Mouse (Mus musculus) embryonic facial prominence, embryonic 14.5 days (tissue): ENCODE results near the gene Olfr1046. TPM values are rescaled to one million over a fixed set of nuclear protein-coding genes. Genes with fewer than 3 reads are reported as not detected.
"Not testable (repeated sequence)": the region's sequence is repeated elsewhere in the genome, so short reads cannot be mapped to it uniquely, and the experiment has no call there.

Source experiments
- ATAC-seq: fragments of 200-750 bp; cut with Nextera tagmentation; 2 replicates; pipeline ENCODE4 v1.8.0; 2017; ENCODE audit warnings: low read depth, moderate number of reproducible peaks, moderate TSS enrichment
- DNase-seq: peaks from one replicate; pipeline ENCODE4 v3.0.0-alpha.2; 2015; ENCODE audit warnings: low spot score
- H3K27ac ChIP-seq: fragments of 300-500 bp; sonication (generic); replicated peaks from 2 replicates; pipeline ENCODE4 v1.5.1; 2014; ENCODE audit warnings: low read depth, mild to moderate bottlenecking, low read length, moderate library complexity
- H3K27me3 ChIP-seq: fragments of 300-500 bp; sonication (generic); replicated peaks from 2 replicates; pipeline ENCODE4 v1.6.1; 2014; ENCODE audit warnings: low read length; ENCODE audit not compliant: control insufficient read depth, insufficient read depth
- H3K36me3 ChIP-seq: fragments of 300-500 bp; sonication (generic); 2 replicates; pipeline ENCODE4 v1.6.1; 2014; ENCODE audit warnings: low read length, mixed read lengths; ENCODE audit not compliant: control insufficient read depth, insufficient read depth
- H3K4me1 ChIP-seq: fragments of 300-500 bp; sonication (generic); 2 replicates; pipeline ENCODE4 v1.6.1; 2014; ENCODE audit warnings: antibody characterized with exemption, low read length; ENCODE audit not compliant: control insufficient read depth, insufficient read depth
- H3K4me2 ChIP-seq: fragments of 300-500 bp; sonication (generic); 2 replicates; pipeline ENCODE4 v1.6.1; 2014; ENCODE audit warnings: low read depth, mild to moderate bottlenecking, low read length, moderate library complexity, mixed read lengths
- H3K4me3 ChIP-seq: fragments of 300-500 bp; sonication (generic); 2 replicates; pipeline ENCODE4 v1.5.1; 2014; ENCODE audit warnings: low read depth, mild to moderate bottlenecking, low read length
- H3K9ac ChIP-seq: fragments of 300-500 bp; sonication (generic); 2 replicates; pipeline ENCODE4 v1.6.1; 2014; ENCODE audit warnings: low read depth, mild to moderate bottlenecking, low read length, moderate library complexity, mixed read lengths
- H3K9me3 ChIP-seq: fragments of 300-500 bp; sonication (generic); 2 replicates; pipeline ENCODE4 v1.6.1; 2016; ENCODE audit warnings: low read length; ENCODE audit not compliant: control insufficient read depth
- WGBS: fragments of 180-500 bp; shearing (Covaris S2); extraction: QIAGEN DNeasy Blood & Tissue Kit; methylation state at CpG from one replicate; pipeline ENCODE4 v1.1.7; 2014; 5-methylcytosine and 5-hydroxymethylcytosine counted together
- polyA plus RNA-seq: library from polyadenylated mRNA; unstranded; fragments of >200 nt; fragmentation: Nextera tagmentation; extraction: Ambion mirVana; gene quantifications from 2 replicates; pipeline ENCODE4 v1.2.1, GENCODE M21; 2014

Gene Olfr1046
- not detected in 2 replicates for polyA plus RNA-seq

- Histone ChIP-seq H3K27me3 (no peaks in the 10 kb centered on the region), H3K9ac (no peak within 1 kb of the TSS), H3K27ac (no peak within 1 kb of the TSS), H3K9me3 (no peaks in the 10 kb centered on the region), H3K4me1 (no peaks in the 10 kb centered on the region), H3K4me3 (no peak within 1 kb of the TSS), H3K4me2 (no peak within 1 kb of the TSS), H3K36me3 (no peaks in the 10 kb centered on the region)
- no peak for DNase-seq
- no peak for ATAC-seq
- WGBS: 63% methylated on average over 2 of the region's 2 CpGs
These were observed at the start of gene Olfr1046 for GRCm38 (mm10) chr2:86219214-86219613. TSS of gene Olfr1046 (minus strand) at chr2:86219314.

DNA sequence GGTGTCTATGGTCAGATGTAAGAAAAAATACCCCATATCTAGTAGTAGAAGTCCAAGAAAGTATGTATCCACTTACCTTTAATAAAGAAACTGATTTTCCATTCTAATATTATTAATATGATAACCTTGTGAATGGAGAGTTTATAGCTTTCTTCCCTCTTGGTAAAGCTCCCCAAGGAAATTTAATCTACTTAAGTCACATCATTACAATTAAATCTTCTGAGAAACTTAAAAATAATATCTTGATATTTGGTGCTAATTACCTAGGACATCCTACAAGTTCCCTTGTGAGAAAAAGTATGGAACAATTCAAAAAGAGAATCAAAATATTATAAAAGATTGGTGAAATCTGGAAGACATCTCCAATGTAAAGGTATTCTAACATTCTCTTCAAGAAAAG is 39.1 kb upstream of the Olfr1046 start, which contains the start of gene Olfr1049:
Olfr1049 (minus strand) TSS at position 101 of the 400 bp plus-strand sequence.
- H3K27ac ChIP-seq, H3K4me2 ChIP-seq, ATAC-seq, H3K27me3 ChIP-seq, H3K4me3 ChIP-seq, H3K36me3 ChIP-seq, H3K4me1 ChIP-seq, DNase-seq, H3K9me3 ChIP-seq, H3K9ac ChIP-seq: not testable (repeated sequence)

GRCm38 (mm10) chr2:86240189-86240588 is 21.1 kb upstream of the Olfr1046 start, which contains the start of gene Olfr1048:
TSS of gene Olfr1048 (minus strand) at chr2:86240289.
- H3K4me1 ChIP-seq: no peaks in the 10 kb centered on the region
- H3K27me3 ChIP-seq: no peaks in the 10 kb centered on the region
- ATAC-seq (no peak), DNase-seq (no peak)
- H3K36me3 ChIP-seq: no peaks in the 10 kb centered on the region
- H3K27ac ChIP-seq: no peak within 1 kb of the TSS
- H3K4me3 ChIP-seq: no peak within 1 kb of the TSS
- no peak within 1 kb of the TSS for H3K9ac ChIP-seq
- H3K4me2 ChIP-seq: no peak within 1 kb of the TSS
- H3K9me3 ChIP-seq: no peaks in the 10 kb centered on the region

- Histone ChIP-seq H3K4me3 (no peak within 1 kb of the TSS), H3K4me2 (no peak within 1 kb of the TSS), H3K4me1 (no peaks in the 10 kb centered on the region), H3K9me3 (no peaks in the 10 kb centered on the region), H3K27ac (no peak within 1 kb of the TSS), H3K27me3 (no peaks in the 10 kb centered on the region), H3K36me3 (no peaks in the 10 kb centered on the region), H3K9ac (no peak within 1 kb of the TSS)
- WGBS: 94% methylated on average over 1 of the region's 1 CpGs
- DNase-seq: no peak
- no peak for ATAC-seq
These were observed 12.2 kb upstream of the Olfr1046 start, which contains the start of gene Olfr1047 for GRCm38 (mm10) chr2:86231301-86231700. TSS of gene Olfr1047 (minus strand) at chr2:86231401.

DNA sequence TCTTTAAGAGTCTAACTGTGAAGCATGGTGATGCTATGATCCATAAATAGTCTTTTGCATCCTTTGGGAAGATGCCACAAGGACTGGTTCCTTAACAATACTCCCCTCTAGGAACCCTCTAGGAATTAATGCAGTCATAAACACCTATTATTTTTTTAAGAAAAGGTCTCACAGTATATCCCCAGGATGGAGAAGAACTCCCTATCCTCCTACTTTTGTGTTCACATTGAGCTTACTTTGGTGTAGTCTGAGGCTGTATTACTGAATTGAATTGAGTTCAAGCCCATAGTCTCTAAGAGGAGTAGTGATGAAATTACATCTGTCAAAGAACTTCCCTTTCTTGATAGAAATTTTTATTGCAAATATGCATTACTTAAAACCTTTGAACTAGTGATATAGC is 16.2 kb downstream of the Olfr1046 start, which contains the start of gene Olfr1045:
Olfr1045 (minus strand) TSS at position 101 of the 400 bp plus-strand sequence.
- DNase-seq: no peak
- ATAC-seq: no peak
- no peaks in the 10 kb centered on the region for H3K9me3 ChIP-seq
- H3K27me3 ChIP-seq: no peaks in the 10 kb centered on the region
- H3K4me3 ChIP-seq: no peak within 1 kb of the TSS
- no peak within 1 kb of the TSS for H3K9ac ChIP-seq
- no peaks in the 10 kb centered on the region for H3K4me1 ChIP-seq
- H3K27ac ChIP-seq: no peak within 1 kb of the TSS
- H3K4me2 ChIP-seq: no peak within 1 kb of the TSS
- no peaks in the 10 kb centered on the region for H3K36me3 ChIP-seq

DNA sequence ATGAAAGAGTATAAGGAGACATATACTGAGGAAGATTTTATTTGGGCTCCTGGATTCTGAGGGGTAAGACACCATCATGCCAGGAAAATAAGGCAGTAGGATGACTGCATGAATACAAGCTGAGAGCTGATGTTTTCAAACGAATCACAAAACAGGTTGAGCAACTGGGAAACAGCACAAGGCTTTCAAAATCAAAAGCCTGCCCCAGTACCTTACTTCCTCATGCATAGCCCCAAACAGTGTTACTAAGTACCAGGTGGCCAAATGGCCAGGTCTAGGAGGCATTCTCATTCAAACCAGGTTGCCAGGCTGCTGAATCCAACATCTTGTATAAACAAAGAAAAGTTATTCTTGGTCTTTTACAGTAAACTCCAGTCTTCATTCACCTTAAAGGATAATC is 23.3 kb downstream of the Olfr1046 start:
- DNase-seq (no peak), ATAC-seq (no peak)
- H3K9ac ChIP-seq: no peak overlapping the region
- no peak overlapping the region for H3K4me2 ChIP-seq
- no peaks in the 10 kb centered on the region for H3K9me3 ChIP-seq
- H3K36me3 ChIP-seq: no peaks in the 10 kb centered on the region
- no peaks in the 10 kb centered on the region for H3K27me3 ChIP-seq
- no peaks in the 10 kb centered on the region for H3K4me1 ChIP-seq
- WGBS: 24% methylated on average over 1 of the region's 1 CpGs
- no peak overlapping the region for H3K27ac ChIP-seq
- H3K4me3 ChIP-seq: no peak overlapping the region

GRCm38 (mm10) chr2:86185583-86185982 is 33.5 kb downstream of the Olfr1046 start, which contains the start of gene Olfr52:
TSS of gene Olfr52 (minus strand) at chr2:86185683.
- Histone ChIP-seq H3K36me3 (no peaks in the 10 kb centered on the region), H3K4me2 (no peak within 1 kb of the TSS), H3K9ac (no peak within 1 kb of the TSS), H3K4me1 (no peaks in the 10 kb centered on the region), H3K9me3 (no peaks in the 10 kb centered on the region), H3K4me3 (no peak within 1 kb of the TSS), H3K27ac (no peak within 1 kb of the TSS), H3K27me3 (no peaks in the 10 kb centered on the region)
- ATAC-seq: no peak
- DNase-seq: no peak

DNA sequence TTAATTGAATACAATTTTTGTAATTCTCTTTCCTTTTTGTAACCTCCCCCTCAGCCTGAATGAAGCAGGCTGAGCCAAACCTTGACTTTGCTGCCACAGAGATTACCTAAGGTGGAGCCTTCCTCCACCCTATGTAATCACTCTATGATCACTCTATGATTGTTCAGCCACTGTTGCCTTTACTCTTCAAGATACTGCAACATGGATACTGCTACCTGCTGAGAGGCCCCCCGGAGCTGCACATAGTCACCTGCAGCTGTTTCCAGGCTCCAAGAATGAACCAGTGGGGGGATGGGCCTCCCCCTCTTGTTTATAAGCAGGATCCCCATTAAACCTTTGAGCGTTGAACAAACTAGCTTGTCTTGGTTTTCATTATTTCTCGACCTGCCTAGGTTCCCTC is 39.2 kb downstream of the Olfr1046 start:
- Histone ChIP-seq H3K4me3 (no peak overlapping the region), H3K9ac (no peak overlapping the region), H3K4me2 (no peak overlapping the region), H3K4me1 (no peaks in the 10 kb centered on the region), H3K27ac (no peak overlapping the region), H3K36me3 (no peaks in the 10 kb centered on the region), H3K27me3 (no peaks in the 10 kb centered on the region), H3K9me3 (no peaks in the 10 kb centered on the region)
- 75% methylated on average over 3 of the region's 3 CpGs for WGBS
- DNase-seq (no peak), ATAC-seq (no peak)

GRCm38 (mm10) chr2:86177720-86178119 is 41.4 kb downstream of the Olfr1046 start, which contains the start of gene Olfr1044:
TSS of gene Olfr1044 (minus strand) at chr2:86177820.
- no peaks in the 10 kb centered on the region for H3K27me3 ChIP-seq
- ATAC-seq: no peak
- no peaks in the 10 kb centered on the region for H3K4me1 ChIP-seq
- no peak within 1 kb of the TSS for H3K27ac ChIP-seq
- no peaks in the 10 kb centered on the region for H3K9me3 ChIP-seq
- H3K4me3 ChIP-seq: no peak within 1 kb of the TSS
- H3K4me2 ChIP-seq: no peak within 1 kb of the TSS
- H3K9ac ChIP-seq: no peak within 1 kb of the TSS
- DNase-seq: no peak
- no peaks in the 10 kb centered on the region for H3K36me3 ChIP-seq
